10 mouse cellular contexts compared by ENCODE assay signal in genomic region chr7:100006411-100006810, GRCm38 (mm10). TPM values are rescaled to one million over a fixed set of nuclear protein-coding genes. Genes with fewer than 3 reads are reported as not detected.
A peak's percentile ranks its signal among the peaks of the same experiment; 100 is the strongest.
DNase-seq lines count a peak whose midpoint lies in the region; ATAC-seq and TF ChIP-seq lines count a peak whose summit lies in the region.
"Had no signal": no experiment of that assay in that cellular context is flagged by ENCODE, and none has a peak within 500 bp of the region (broad histone marks: within the 10 kb centered on the region; RNA-seq: fewer than 3 reads in every experiment).

No protein-coding gene starts in this region.

- peaks cover 18% of the 10 kb centered on the region for H3K27me3 ChIP-seq in kidney, postnatal 0 days (ENCODE audit: insufficient read depth, low read length)
- H3K27me3 ChIP-seq in forebrain, embryonic 12.5 days: peaks cover 76% of the 10 kb centered on the region
- peaks cover 39% of the 10 kb centered on the region for H3K27me3 ChIP-seq in intestine, embryonic 16.5 days (replicated peaks; ENCODE audit: control insufficient read depth, insufficient read depth, low read length)
- H3K27me3 ChIP-seq in neural tube, embryonic 15.5 days (replicated peaks): peaks cover 64% of the 10 kb centered on the region

- ATAC-seq in kidney, postnatal 0 days (replicated peaks; ENCODE audit: low FRiP score, low read depth): no peak
- ATAC-seq in forebrain, embryonic 12.5 days (ENCODE audit: low FRiP score): no peak
- ATAC-seq in intestine, embryonic 16.5 days: no peak
- no peak for ATAC-seq in neural tube, embryonic 15.5 days (ENCODE audit: low FRiP score)

- peak overlapping the region; percentile 84 for H3K4me2 ChIP-seq in kidney, postnatal 0 days (ENCODE audit: low read length)
- H3K4me2 ChIP-seq in forebrain, embryonic 12.5 days: peak overlapping the region; percentile 93
- H3K4me2 ChIP-seq in intestine, embryonic 16.5 days (ENCODE audit: low read depth, low read length): peak overlapping the region; percentile 92
- peak overlapping the region; percentile 100 for H3K4me2 ChIP-seq in neural tube, embryonic 15.5 days

- no peak for DNase-seq in kidney, postnatal 0 days (ENCODE audit: low spot score)
- no peak for DNase-seq in kidney, postnatal 10 days
- DNase-seq in urinary bladder, postnatal 36 days (ENCODE audit: low spot score in 2 of 2): no peak
- DNase-seq in ovary, postnatal 10 days (ENCODE audit: low spot score): no peak
- DNase-seq: liver, embryonic 13.5 days; thymus, adult 18-20 months had no signal

- H3K9ac ChIP-seq in kidney, postnatal 0 days (ENCODE audit: low read depth, low read length): no peak overlapping the region
- H3K9ac ChIP-seq in forebrain, embryonic 12.5 days: peak overlapping the region; percentile 59; the same call in 1 of the 2 replicates
- H3K9ac ChIP-seq in intestine, embryonic 16.5 days (ENCODE audit: low read depth, low read length): no peak overlapping the region
- H3K9ac ChIP-seq in neural tube, embryonic 15.5 days (replicated peaks): no peak overlapping the region
- H3K9ac ChIP-seq: liver, embryonic 13.5 days had no signal

- TF ChIP-seq CTCF in kidney, postnatal 0 days (IDR thresholded peaks at IDR 0.05; ENCODE audit: low read depth): no peak

- 5% methylated on average over 11 of the region's 11 CpGs for WGBS in kidney, postnatal 0 days
- WGBS in forebrain, embryonic 12.5 days: 3% methylated on average over 11 of the region's 11 CpGs
- 7% methylated on average over 11 of the region's 11 CpGs for WGBS in intestine, embryonic 16.5 days
- WGBS in neural tube, embryonic 15.5 days: 7% methylated on average over 11 of the region's 11 CpGs

- H3K4me1 ChIP-seq in kidney, postnatal 0 days (replicated peaks; ENCODE audit: insufficient read depth, low read length): no peaks in the 10 kb centered on the region
- H3K4me1 ChIP-seq in forebrain, embryonic 12.5 days: peaks cover 18% of the 10 kb centered on the region
- H3K4me1 ChIP-seq in intestine, embryonic 16.5 days (ENCODE audit: control insufficient read depth, insufficient read depth, low read length): 0 out of 2 replicates have a peak, but pooled peaks cover 3% of the 10 kb centered on the region
- peaks cover 20% of the 10 kb centered on the region for H3K4me1 ChIP-seq in neural tube, embryonic 15.5 days

- H3K27ac ChIP-seq in kidney, postnatal 0 days: no peak overlapping the region
- no peak overlapping the region for H3K27ac ChIP-seq in forebrain, embryonic 12.5 days
- no peak overlapping the region for H3K27ac ChIP-seq in intestine, embryonic 16.5 days (ENCODE audit: low read length)
- no peak overlapping the region for H3K27ac ChIP-seq in neural tube, embryonic 15.5 days (replicated peaks)
- H3K27ac ChIP-seq: heart, adult 2 months; liver, embryonic 13.5 days had no signal

- peak overlapping the region; percentile 44; the same call in 1 of the 2 replicates for H3K4me3 ChIP-seq in kidney, postnatal 0 days (replicated peaks; ENCODE audit: low read depth, low read length)
- peak overlapping the region; percentile 51 for H3K4me3 ChIP-seq in forebrain, embryonic 12.5 days (replicated peaks)
- peak overlapping the region; percentile 4; the same call in 1 of the 2 replicates for H3K4me3 ChIP-seq in intestine, embryonic 16.5 days (ENCODE audit: low read length)
- peak overlapping the region; percentile 53 for H3K4me3 ChIP-seq in neural tube, embryonic 15.5 days (replicated peaks)
- H3K4me3 ChIP-seq: heart, adult 2 months had no signal

- H3K9me3 ChIP-seq in kidney, postnatal 0 days (replicated peaks; ENCODE audit: low read length): no peaks in the 10 kb centered on the region
- H3K9me3 ChIP-seq in forebrain, embryonic 12.5 days: no peaks in the 10 kb centered on the region
- no peaks in the 10 kb centered on the region for H3K9me3 ChIP-seq in intestine, embryonic 16.5 days (ENCODE audit: control insufficient read depth, low read length)
- no peaks in the 10 kb centered on the region for H3K9me3 ChIP-seq in neural tube, embryonic 15.5 days (replicated peaks)
- H3K9me3 ChIP-seq: liver, embryonic 13.5 days had no signal

- no peaks in the 10 kb centered on the region for H3K36me3 ChIP-seq in kidney, postnatal 0 days (ENCODE audit: insufficient read depth, low read length)
- H3K36me3 ChIP-seq in forebrain, embryonic 12.5 days (replicated peaks): no peaks in the 10 kb centered on the region
- no peaks in the 10 kb centered on the region for H3K36me3 ChIP-seq in intestine, embryonic 16.5 days (ENCODE audit: control insufficient read depth, insufficient read depth, low read length)
- no peaks in the 10 kb centered on the region for H3K36me3 ChIP-seq in neural tube, embryonic 15.5 days
- H3K36me3 ChIP-seq: liver, embryonic 13.5 days had no signal

RNA-seq across cellular contexts. Expression of gene Chrdl2, which starts 0.4 kb away (rescaled TPM):
- 0.22 and 0.32 TPM in 2 replicates for polyA plus RNA-seq in kidney, postnatal 0 days (2015; fragmentation: Nextera tagmentation; extraction: Ambion mirVana)
- 0.13 and 0.20 TPM in 2 replicates for polyA plus RNA-seq in forebrain, embryonic 12.5 days (2016; fragmentation: Nextera tagmentation; extraction: Ambion mirVana)
- 0.61 and 0.72 TPM in 2 replicates for polyA plus RNA-seq in intestine, embryonic 16.5 days (2015; fragmentation: Nextera tagmentation; extraction: Ambion mirVana)
- 0.28 and 0.37 TPM in 2 replicates for polyA plus RNA-seq in neural tube, embryonic 15.5 days (2015; fragmentation: Nextera tagmentation; extraction: Ambion mirVana)
- polyA plus RNA-seq: liver, embryonic 13.5 days had no signal

RNA-seq across cellular contexts. Expression of gene Rnf169, which starts 26.2 kb away (rescaled TPM):
- polyA plus RNA-seq in kidney, postnatal 0 days (2015; fragmentation: Nextera tagmentation; extraction: Ambion mirVana): 4.4 and 5.0 TPM in 2 replicates
- 6.0 and 7.1 TPM in 2 replicates for polyA plus RNA-seq in forebrain, embryonic 12.5 days (2016; fragmentation: Nextera tagmentation; extraction: Ambion mirVana)
- polyA plus RNA-seq in intestine, embryonic 16.5 days (2015; fragmentation: Nextera tagmentation; extraction: Ambion mirVana): 2.6 and 3.1 TPM in 2 replicates
- polyA plus RNA-seq in neural tube, embryonic 15.5 days (2015; fragmentation: Nextera tagmentation; extraction: Ambion mirVana): 4.2 and 4.6 TPM in 2 replicates
